Mouse (Mus musculus) G1E-ER4 (cell line): ENCODE results near the gene Gpx1. TPM values are rescaled to one million over a fixed set of nuclear protein-coding genes. Genes with fewer than 3 reads are reported as not detected.

Experiments
- GATA1 ChIP-seq: IDR thresholded peaks from one replicate; pipeline ENCODE4 v1.8.0; 2012; ENCODE audit warnings: low read length, inconsistent platforms
- polyA plus RNA-seq: library from polyadenylated mRNA; stranded (reverse); fragments of >175 nt; gene quantifications from 2 replicates; pipeline ENCODE4 v1.2.3, GENCODE M21; 2012

Gene Gpx1
- polyA plus RNA-seq, 1 experiment, result 513 TPM

DNA sequence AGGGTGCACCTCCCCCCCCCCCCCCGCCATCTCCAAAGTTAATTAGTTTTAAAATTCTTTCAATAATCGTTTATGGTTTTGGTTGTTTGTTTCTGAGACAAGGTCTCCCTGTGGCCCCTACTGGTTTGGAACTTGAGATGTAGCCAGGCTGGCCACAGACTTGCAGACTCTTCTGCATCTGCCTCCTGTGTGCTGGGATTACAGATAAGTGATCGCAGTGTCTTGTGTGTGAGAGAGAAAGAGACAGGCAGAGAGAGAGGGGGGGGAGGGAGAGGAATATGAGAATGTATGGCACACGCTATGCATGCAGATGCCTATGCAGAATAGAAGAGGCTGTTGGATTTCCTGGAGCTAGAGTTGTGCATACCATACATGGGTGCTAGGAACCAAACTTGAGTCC lies 11.0 kb downstream of the Gpx1 start:
- no peak for TF ChIP-seq GATA1

DNA sequence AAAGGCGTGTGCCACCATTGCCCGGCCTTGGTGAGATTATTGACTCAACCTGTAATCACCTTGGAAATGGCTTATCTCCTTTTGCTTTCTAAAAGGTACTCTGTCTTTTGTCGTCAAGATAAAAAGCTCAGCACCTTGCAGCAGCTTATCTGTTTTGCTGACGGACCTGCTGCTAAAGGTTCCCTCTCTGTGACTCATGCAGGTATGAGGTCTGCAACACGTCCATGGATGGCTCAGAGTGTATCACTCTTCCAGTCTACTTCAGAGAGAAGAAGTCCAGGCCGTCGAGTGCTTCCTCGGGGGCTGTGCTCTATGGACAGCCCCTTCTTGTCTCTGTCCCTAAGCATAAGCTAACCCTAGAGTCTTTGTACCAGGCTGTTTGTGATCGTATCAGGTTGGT lies 39.5 kb downstream of the Gpx1 start:
- TF ChIP-seq GATA1, result no peak

DNA sequence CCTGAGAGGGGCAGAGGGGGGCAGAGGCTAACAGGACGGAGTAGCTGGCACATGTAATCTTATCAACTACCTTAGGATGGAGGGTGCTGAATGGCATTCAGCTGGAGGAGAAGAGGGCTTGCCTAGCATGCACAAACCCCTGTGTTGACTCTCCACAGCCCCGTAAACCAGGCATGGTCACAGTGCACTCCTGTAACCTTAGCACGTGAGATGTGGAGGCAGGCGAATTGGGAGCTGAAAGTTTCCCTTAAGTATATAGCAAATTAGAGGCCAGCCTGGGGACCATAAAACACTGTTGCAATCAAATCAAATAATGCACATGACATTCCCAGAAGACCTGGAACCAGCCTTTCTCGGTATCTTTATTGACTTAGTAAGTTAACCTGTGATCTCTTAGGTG lies 40.0 kb downstream of the Gpx1 start:
- TF ChIP-seq GATA1, result no peak

DNA sequence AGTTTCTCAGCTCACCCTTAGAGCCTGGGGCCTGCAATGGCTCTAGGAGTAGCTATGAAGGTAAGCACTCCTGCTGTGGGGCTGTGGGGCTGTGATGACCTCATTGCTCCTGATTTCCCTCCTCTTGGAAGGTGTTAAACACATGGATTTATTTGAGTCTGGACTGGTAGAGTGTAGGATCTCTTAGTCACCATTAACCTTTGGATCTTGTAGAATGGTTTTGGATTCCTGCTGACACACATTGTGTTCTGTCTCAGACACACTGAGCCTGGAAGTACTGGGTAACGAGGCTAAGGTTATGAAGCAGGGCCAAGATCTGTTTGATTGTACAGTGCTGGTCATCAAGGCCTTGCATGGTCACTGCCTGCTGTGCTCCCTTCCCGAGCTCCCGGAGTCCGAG lies 40.6 kb downstream of the Gpx1 start:
- no peak for TF ChIP-seq GATA1

DNA sequence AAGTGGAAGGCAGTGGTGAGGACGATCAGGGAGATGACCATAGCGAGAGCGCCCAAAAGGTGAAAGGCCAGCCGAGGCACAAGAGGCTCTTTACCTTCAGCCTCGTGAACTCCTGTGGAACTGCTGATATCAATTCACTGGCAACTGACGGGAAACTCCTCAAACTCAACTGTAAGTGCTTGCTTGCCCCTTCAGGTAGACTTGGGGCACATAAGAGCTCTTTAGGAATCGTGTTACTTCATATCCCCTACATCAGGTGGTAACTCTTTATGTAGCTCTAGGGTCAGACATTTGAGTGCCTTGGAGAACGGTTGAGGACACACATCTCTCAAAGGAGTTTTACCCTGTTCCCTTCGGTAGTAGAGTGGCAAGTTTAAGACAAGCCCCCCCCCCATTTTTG lies 42.7 kb downstream of the Gpx1 start:
- no peak for TF ChIP-seq GATA1

DNA sequence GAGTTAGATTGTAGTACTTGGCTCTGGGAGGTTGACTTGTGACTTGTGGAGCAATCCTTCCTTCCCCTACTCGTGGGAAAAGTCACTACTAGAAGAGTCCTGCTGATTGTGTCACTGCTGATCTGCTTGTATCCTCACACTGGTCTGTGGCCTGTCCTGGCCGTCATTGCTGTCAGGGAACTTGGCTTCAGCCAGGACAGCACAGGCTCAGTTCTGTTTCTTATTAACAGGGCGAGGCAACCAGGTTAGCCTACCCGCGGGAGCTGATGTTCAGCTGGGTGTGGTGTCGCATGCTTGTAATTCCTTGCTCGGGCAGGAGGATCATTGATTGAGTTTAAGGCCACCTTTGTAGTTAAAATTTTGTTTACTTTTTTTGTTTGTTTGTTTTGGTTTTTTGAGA lies 46.3 kb downstream of the Gpx1 start:
- no peak for TF ChIP-seq GATA1

DNA sequence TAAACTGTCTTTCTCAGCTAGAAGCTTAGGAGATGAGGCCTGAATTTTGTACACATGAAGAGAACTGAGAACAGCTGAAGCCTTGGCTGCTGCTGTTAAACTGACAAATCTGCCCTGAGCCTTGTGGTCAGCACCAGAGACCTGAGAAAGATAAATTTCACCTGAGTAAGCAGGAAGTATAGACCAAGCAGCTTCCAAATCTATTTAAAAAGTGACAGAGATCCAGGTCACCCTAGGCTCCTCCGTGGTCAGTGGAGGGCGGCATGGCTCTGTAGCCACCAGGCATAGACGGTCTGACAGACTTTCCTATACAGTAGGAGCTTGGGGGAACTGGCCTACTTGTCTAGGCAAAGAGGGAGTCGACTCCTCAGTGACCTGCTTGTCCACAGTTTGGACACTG lies 48.1 kb downstream of the Gpx1 start:
- no peak for TF ChIP-seq GATA1

DNA sequence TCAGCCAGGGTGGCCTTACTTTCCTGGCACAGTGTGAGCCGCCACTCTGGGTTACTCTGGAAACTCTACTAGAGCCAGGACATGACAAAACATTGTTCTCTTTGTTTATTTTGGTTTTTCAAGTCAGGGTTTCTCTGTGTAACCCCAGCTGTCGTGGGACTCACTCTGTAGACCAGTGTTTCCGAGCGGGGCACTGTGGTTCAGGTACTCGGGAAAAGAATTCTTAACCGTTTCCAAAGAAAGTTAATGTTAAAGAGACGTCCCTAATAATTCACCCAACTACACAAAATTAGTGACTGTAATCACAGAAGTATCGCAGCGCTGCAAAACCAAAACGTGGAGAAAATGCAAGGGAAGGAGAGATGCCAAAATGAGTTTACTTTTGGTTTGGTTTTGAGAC lies 49.9 kb downstream of the Gpx1 start:
- no peak for TF ChIP-seq GATA1

DNA sequence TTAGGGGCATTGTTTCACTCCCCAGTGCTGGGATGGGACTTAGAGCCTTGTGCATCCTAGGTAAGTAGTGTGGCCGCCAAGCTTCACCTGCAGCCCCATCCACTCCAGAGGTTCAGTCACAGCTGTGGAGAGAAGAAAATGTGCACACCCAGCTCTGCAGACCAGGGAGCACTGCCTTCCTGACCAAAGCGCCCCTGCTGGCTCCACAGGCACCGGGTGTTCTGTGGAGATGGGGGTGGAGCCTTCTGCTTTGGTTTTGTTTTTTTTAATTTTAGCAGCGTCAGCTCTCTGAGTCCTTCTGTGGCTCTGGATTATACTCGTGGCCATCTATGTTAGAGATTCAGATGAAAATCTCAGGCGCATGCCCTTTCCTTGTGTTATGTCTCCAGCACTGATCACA lies 50.5 kb downstream of the Gpx1 start:
- no peak for TF ChIP-seq GATA1

Other genes with a start within 250 kb of the Gpx1 start
- gene Apeh, start 244.3 kb upstream of the Gpx1 start, polyA plus RNA-seq, result 70.8 and 89.8 TPM in 2 replicates
- gene Bsn, start 148.5 kb upstream of the Gpx1 start, polyA plus RNA-seq, result 5.2 and 8.1 TPM in 2 replicates
- 20.0 and 21.9 TPM in 2 replicates for gene Dag1, start 74.9 kb upstream of the Gpx1 start, polyA plus RNA-seq
- gene Nicn1, start 48.5 kb upstream of the Gpx1 start, polyA plus RNA-seq, result 0.13 and 0.14 TPM in 2 replicates
- not detected in 2 replicates for gene Amt, start 42.0 kb upstream of the Gpx1 start, polyA plus RNA-seq
- gene Rhoa, start 32.8 kb upstream of the Gpx1 start, polyA plus RNA-seq, result 120 and 154 TPM in 2 replicates
- 1.4 and 2.4 TPM in 2 replicates for gene Tcta, start 32.7 kb upstream of the Gpx1 start, polyA plus RNA-seq
- gene Usp4, start 8.9 kb downstream of the Gpx1 start, polyA plus RNA-seq, result 34.7 and 107 TPM in 2 replicates
- 0.51 and 0.69 TPM in 2 replicates for gene 1700102P08Rik, start 53.9 kb downstream of the Gpx1 start, polyA plus RNA-seq
- not detected in 2 replicates for gene Ccdc36, start 89.6 kb downstream of the Gpx1 start, polyA plus RNA-seq
- not detected in 2 replicates for gene BC048562, start 97.6 kb downstream of the Gpx1 start, polyA plus RNA-seq
- 26.4 and 34.2 TPM in 2 replicates for gene Ccdc71, start 121.6 kb downstream of the Gpx1 start, polyA plus RNA-seq
- 195 and 224 TPM in 2 replicates for gene Klhdc8b, start 122.7 kb downstream of the Gpx1 start, polyA plus RNA-seq
- 0.05 and 0.25 TPM in 2 replicates for gene Lamb2, start 140.8 kb downstream of the Gpx1 start, polyA plus RNA-seq
- 101 and 102 TPM in 2 replicates for gene Usp19, start 151.7 kb downstream of the Gpx1 start, polyA plus RNA-seq
- 35.0 and 132 TPM in 2 replicates for gene Qars, start 168.8 kb downstream of the Gpx1 start, polyA plus RNA-seq
- gene Qrich1, start 177.9 kb downstream of the Gpx1 start, polyA plus RNA-seq, result 87.8 and 118 TPM in 2 replicates
- 146 and 164 TPM in 2 replicates for gene Impdh2, start 221.4 kb downstream of the Gpx1 start, polyA plus RNA-seq
- 17.2 and 26.6 TPM in 2 replicates for gene Ndufaf3, start 228.5 kb downstream of the Gpx1 start, polyA plus RNA-seq
- 76.1 and 91.0 TPM in 2 replicates for gene Dalrd3, start 231.0 kb downstream of the Gpx1 start, polyA plus RNA-seq
- 14.2 and 27.4 TPM in 2 replicates for gene Wdr6, start 239.8 kb downstream of the Gpx1 start, polyA plus RNA-seq